Mouse (Mus musculus) embryonic facial prominence, embryonic 10.5 days (tissue): ENCODE measurements at regions not wholly inside any gene's neighbourhood (a gene's known extent, or its start where the extent isn't known, plus 50 kb on each side); places are given as distances from the start of the nearest gene placed in this dataset.
A peak's percentile ranks its signal among the peaks of the same experiment; 100 is the strongest.

Experiments used
- DNase-seq: peaks from one replicate; pipeline ENCODE4 v3.0.0-alpha.2; 2017; ENCODE audit warnings: low spot score
- H3K27ac ChIP-seq: fragments of 300-500 bp; sonication (generic); replicated peaks from 2 replicates; pipeline ENCODE4 v1.5.1; 2016; ENCODE audit warnings: mild to moderate bottlenecking
- H3K27me3 ChIP-seq: fragments of 300-500 bp; sonication (generic); replicated peaks from 2 replicates; pipeline ENCODE4 v1.6.1; 2016; ENCODE audit warnings: low read depth, mild to moderate bottlenecking; ENCODE audit not compliant: poor library complexity, severe bottlenecking
- H3K36me3 ChIP-seq: fragments of 300-500 bp; sonication (generic); replicated peaks from 2 replicates; pipeline ENCODE4 v1.6.1; 2016; ENCODE audit warnings: mild to moderate bottlenecking, moderate library complexity
- H3K4me1 ChIP-seq: fragments of 300-500 bp; sonication (generic); 2 replicates; pipeline ENCODE4 v1.6.1; 2016
- H3K4me3 ChIP-seq: fragments of 300-500 bp; sonication (generic); 2 replicates; pipeline ENCODE4 v1.5.1; 2016; ENCODE audit warnings: mild to moderate bottlenecking, moderate library complexity
- H3K9me3 ChIP-seq: fragments of 300-500 bp; sonication (generic); 2 replicates; pipeline ENCODE4 v1.6.1; 2016; ENCODE audit warnings: mild to moderate bottlenecking
- WGBS: fragments of 180-500 bp; shearing (Covaris S2); methylation state at CpG from one replicate; pipeline ENCODE4 v1.1.7; 2016; 5-methylcytosine and 5-hydroxymethylcytosine counted together

DNA sequence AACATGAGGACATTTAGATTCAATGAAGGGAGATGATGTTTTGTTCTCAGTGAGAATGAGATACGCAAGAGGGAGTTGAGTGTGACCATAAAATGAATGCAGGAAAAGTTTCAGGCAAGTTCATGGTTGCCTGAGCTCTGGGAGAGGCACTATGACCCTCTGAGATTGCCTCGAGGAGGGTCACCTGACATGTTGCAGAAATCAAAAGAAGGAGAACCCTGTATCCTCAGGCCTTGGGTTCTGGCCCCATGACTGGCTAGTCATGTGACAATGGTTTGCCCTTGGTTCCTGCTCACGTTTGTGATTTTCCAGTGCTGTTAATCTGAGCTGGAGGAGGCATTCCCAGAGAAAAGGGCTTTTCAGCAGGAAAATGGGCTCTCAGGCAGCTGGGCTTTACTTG, 98.9 kb downstream of the Mab21l3 start:
- Histone ChIP-seq H3K27ac (no peak overlapping the region), H3K9me3 (no peaks in the 10 kb centered on the region; the same call in 1 of the 2 replicates), H3K4me3 (no peak overlapping the region), H3K36me3 (no peaks in the 10 kb centered on the region), H3K27me3 (no peaks in the 10 kb centered on the region), H3K4me1 (no peaks in the 10 kb centered on the region)
- WGBS: 60% methylated on average over 3 of the region's 3 CpGs
- no peak for DNase-seq

GRCm38 (mm10) chr3:101749031-101749632, 99.6 kb downstream of the Mab21l3 start:
- no peak for DNase-seq
- Histone ChIP-seq H3K27ac (no peak overlapping the region), H3K36me3 (no peaks in the 10 kb centered on the region), H3K4me1 (no peaks in the 10 kb centered on the region), H3K9me3 (no peaks in the 10 kb centered on the region; the same call in 1 of the 2 replicates), H3K27me3 (no peaks in the 10 kb centered on the region), H3K4me3 (no peak overlapping the region)
- 78% methylated on average over 3 of the region's 3 CpGs for WGBS

GRCm38 (mm10) chr3:101748186-101748585, 100.6 kb downstream of the Mab21l3 start:
- no peaks in the 10 kb centered on the region for H3K36me3 ChIP-seq
- H3K4me3 ChIP-seq: no peak overlapping the region
- no peak overlapping the region for H3K27ac ChIP-seq
- 55% methylated on average over 4 of the region's 4 CpGs for WGBS
- H3K9me3 ChIP-seq: no peaks in the 10 kb centered on the region
- no peaks in the 10 kb centered on the region for H3K27me3 ChIP-seq
- no peak for DNase-seq
- H3K4me1 ChIP-seq: no peaks in the 10 kb centered on the region

GRCm38 (mm10) chr3:101740906-101741305, 107.9 kb downstream of the Mab21l3 start:
- Histone ChIP-seq H3K4me3 (no peak overlapping the region), H3K4me1 (no peaks in the 10 kb centered on the region), H3K27me3 (no peaks in the 10 kb centered on the region), H3K27ac (no peak overlapping the region), H3K9me3 (no peaks in the 10 kb centered on the region), H3K36me3 (no peaks in the 10 kb centered on the region)
- 90% methylated on average over 4 of the region's 4 CpGs for WGBS
- DNase-seq: no peak

DNA sequence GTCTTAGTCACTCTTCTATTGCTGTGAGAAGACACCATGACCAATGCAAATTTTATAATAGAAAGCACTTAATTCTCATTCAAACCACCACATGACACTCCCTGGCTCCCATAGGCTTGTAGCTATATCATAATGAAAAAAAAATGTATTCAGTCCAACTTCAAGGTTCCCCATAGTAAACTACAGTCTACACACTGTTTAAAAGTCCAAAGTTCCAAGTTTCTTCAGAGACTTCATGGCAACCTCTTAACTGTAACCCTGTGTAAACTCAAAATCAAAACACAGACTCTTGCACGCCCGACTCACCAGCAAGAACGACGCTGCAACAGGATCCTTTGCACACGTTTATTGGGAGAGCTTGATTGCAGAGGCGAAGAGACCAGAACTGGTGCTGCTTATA, 111.6 kb downstream of the Mab21l3 start:
- 91% methylated on average over 6 of the region's 6 CpGs for WGBS
- no peaks in the 10 kb centered on the region for H3K4me1 ChIP-seq
- DNase-seq: no peak
- H3K4me3 ChIP-seq: no peak overlapping the region
- no peak overlapping the region for H3K27ac ChIP-seq
- no peaks in the 10 kb centered on the region for H3K36me3 ChIP-seq
- peaks cover 8% of the 10 kb centered on the region for H3K9me3 ChIP-seq
- no peaks in the 10 kb centered on the region for H3K27me3 ChIP-seq

DNA sequence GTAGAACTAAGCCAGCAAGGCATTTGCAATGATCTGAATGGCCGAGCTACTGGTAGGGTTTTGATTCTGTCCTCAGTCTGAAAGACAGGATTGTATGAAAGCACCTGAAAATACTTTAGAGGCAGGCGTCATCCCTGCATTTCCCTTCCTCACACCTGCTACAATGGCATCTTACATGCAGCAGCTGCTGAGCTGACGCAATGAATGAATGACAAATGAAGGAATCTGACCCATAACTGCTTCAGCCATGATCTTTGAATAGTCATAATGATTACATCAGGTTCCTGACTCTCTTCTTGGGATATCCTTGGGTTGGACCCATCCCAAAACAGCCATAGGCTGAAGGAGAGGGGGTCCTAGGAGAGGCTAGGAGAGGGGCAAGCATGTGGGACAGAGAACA, 119.7 kb downstream of the Mab21l3 start:
- DNase-seq: no peak
- no peak overlapping the region for H3K4me3 ChIP-seq
- no peak overlapping the region for H3K27ac ChIP-seq
- peaks cover 8% of the 10 kb centered on the region for H3K9me3 ChIP-seq
- no peaks in the 10 kb centered on the region for H3K4me1 ChIP-seq
- H3K36me3 ChIP-seq: no peaks in the 10 kb centered on the region
- H3K27me3 ChIP-seq: no peaks in the 10 kb centered on the region
- WGBS: 85% methylated on average over 3 of the region's 3 CpGs

- 53% methylated on average over 6 of the region's 6 CpGs for WGBS
- no peak for DNase-seq
- Histone ChIP-seq H3K4me1 (peaks cover 5% of the 10 kb centered on the region; the same call in 1 of the 2 replicates), H3K9me3 (no peaks in the 10 kb centered on the region), H3K27me3 (no peaks in the 10 kb centered on the region), H3K36me3 (no peaks in the 10 kb centered on the region), H3K27ac (no peak overlapping the region), H3K4me3 (no peak overlapping the region)
These were observed 118.4 kb upstream of the Atp1a1 start for GRCm38 (mm10) chr3:101722926-101723325.

GRCm38 (mm10) chr3:101722001-101722400, 117.5 kb upstream of the Atp1a1 start:
- Histone ChIP-seq H3K27me3 (no peaks in the 10 kb centered on the region), H3K4me1 (peaks cover 5% of the 10 kb centered on the region; the same call in 1 of the 2 replicates), H3K36me3 (no peaks in the 10 kb centered on the region), H3K4me3 (no peak overlapping the region), H3K27ac (no peak overlapping the region), H3K9me3 (no peaks in the 10 kb centered on the region)
- WGBS: 89% methylated on average over 4 of the region's 4 CpGs
- no peak for DNase-seq

DNA sequence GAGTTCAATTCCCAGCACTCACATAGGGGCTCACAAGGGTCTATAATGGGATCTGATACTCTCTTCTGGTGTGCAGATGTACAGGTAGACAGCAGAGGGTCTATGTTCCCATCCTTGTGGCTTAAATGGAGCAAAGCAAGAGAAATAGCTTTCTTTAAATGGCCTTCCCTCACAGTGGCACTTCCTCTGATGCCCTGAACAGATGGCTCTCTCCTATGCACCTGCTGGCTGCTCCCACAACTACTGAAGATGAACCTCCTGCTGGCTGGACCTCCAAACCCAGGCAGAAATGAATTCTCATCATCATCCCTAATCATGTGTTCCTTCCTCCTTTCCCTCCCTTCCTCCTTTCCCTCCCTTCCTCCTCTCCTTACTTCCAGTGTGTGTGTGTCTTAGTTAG, 110.9 kb upstream of the Atp1a1 start:
- Histone ChIP-seq H3K4me3 (no peak overlapping the region), H3K27ac (no peak overlapping the region), H3K36me3 (no peaks in the 10 kb centered on the region), H3K27me3 (no peaks in the 10 kb centered on the region), H3K9me3 (no peaks in the 10 kb centered on the region), H3K4me1 (peaks cover 39% of the 10 kb centered on the region)
- no peak for DNase-seq

GRCm38 (mm10) chr3:101714810-101715209, 110.3 kb upstream of the Atp1a1 start:
- no peak overlapping the region for H3K27ac ChIP-seq

DNA sequence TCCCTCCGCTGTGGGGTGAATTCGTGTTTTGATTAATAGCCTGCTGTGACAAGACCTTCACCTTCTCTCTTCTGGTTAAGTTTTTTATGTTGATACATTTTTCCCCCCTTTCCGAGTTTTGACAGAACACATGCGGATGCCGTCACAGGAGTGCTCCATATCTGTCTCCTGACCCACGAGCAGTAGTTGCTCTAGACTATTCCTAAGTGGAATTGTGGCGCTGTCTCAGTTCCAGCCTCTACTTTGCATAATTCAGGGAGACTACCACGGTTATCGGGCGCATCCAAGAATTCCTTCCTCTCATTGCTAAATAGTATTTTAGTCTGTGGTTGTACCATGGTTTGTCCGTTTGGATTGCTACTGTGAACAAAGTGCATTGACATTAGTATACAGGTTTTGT, 109.2 kb upstream of the Atp1a1 start:
- Histone ChIP-seq H3K4me3 (no peak overlapping the region), H3K36me3 (no peaks in the 10 kb centered on the region), H3K9me3 (no peaks in the 10 kb centered on the region), H3K4me1 (peaks cover 44% of the 10 kb centered on the region), H3K27me3 (0 out of 2 replicates have a peak, but pooled peaks cover 3% of the 10 kb centered on the region), H3K27ac (no peak overlapping the region)
- 74% methylated on average over 11 of the region's 11 CpGs for WGBS
- DNase-seq: no peak

More at GRCm38 (mm10) chr3:101714810-101715209, 110.3 kb upstream of the Atp1a1 start:
- no peaks in the 10 kb centered on the region for H3K36me3 ChIP-seq
- no peak for DNase-seq
- no peaks in the 10 kb centered on the region for H3K9me3 ChIP-seq
- H3K4me1 ChIP-seq: peaks cover 39% of the 10 kb centered on the region
- 73% methylated on average over 5 of the region's 5 CpGs for WGBS
- no peak overlapping the region for H3K4me3 ChIP-seq
- H3K27me3 ChIP-seq: no peaks in the 10 kb centered on the region

DNA sequence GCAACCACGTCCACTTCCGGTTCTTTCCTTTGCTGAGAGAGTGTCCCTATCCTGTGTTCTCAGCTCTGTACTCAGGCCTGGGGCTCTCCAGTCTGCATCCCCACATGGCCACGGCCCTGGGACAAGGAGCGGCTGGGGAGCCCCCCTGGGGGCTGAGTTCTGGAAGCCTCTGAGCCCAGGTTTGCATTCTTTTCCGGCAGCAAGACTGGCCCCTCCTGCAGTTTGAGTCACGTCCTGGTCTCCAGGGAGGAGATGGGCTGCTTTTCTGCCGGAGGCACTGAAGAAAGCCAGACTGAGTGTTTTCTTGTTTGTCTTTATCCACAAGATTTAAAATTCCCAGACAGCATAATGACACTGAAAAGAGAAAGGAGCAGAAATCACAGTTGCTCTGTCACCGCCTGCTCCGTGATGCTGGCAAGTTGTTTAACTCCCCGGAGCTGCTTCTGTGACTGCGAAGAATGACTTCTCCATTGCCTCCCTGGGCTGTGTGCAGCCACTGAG, 108.7 kb upstream of the Atp1a1 start:
- 20% methylated on average over 11 of the region's 11 CpGs for WGBS
- Histone ChIP-seq H3K27ac (peak overlapping the region; percentile 76), H3K4me1 (peaks cover 44% of the 10 kb centered on the region), H3K4me3 (peak overlapping the region; percentile 29; the same call in 1 of the 2 replicates), H3K27me3 (0 out of 2 replicates have a peak, but pooled peaks cover 3% of the 10 kb centered on the region), H3K9me3 (no peaks in the 10 kb centered on the region), H3K36me3 (no peaks in the 10 kb centered on the region)
- DNase-seq: peak; percentile 48

DNA sequence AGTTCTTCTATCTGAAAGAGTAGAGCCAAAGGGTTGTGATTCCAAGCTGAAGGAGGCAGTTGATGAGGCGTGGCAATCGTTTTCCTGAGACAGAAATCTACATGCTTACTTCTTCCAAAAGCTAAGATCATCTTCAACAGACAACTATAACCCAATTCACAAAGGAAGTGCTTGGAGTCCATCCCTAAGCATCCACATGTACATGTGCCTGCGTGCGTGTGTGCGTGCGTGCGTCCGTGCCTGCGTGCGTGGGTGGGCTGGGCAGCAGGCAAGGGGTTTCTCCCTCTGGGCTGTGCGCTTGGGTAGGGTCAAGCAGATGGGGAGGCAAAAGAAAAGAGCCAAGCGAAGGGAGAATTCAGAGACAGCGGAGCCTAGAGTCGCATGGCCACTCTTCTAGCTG, 108.2 kb upstream of the Atp1a1 start:
- peak overlapping the region; percentile 76; the same call in 1 of the 2 replicates for H3K27ac ChIP-seq
- DNase-seq: peak; percentile 30
- H3K27me3 ChIP-seq: 0 out of 2 replicates have a peak, but pooled peaks cover 3% of the 10 kb centered on the region
- H3K36me3 ChIP-seq: no peaks in the 10 kb centered on the region
- H3K9me3 ChIP-seq: no peaks in the 10 kb centered on the region
- H3K4me3 ChIP-seq: no peak overlapping the region
- WGBS: 72% methylated on average over 14 of the region's 14 CpGs
- peaks cover 44% of the 10 kb centered on the region for H3K4me1 ChIP-seq
